Mouse (Mus musculus) NIH3T3 (cell line): ENCODE measurements around the gene Gse1.
A peak's percentile ranks its signal among the peaks of the same experiment; 100 is the strongest.

Experiments
- DNase-seq: peaks from one replicate; pipeline ENCODE4 v3.0.0-alpha.2; 2012; ENCODE audit warnings: low read depth

Gse1 gene

GRCm38 (mm10) chr8:120212596-120212995 lies 15.7 kb upstream of the Gse1 start:
- DNase-seq = no peak

GRCm38 (mm10) chr8:120213229-120213628 lies 15.0 kb upstream of the Gse1 start:
- DNase-seq = no peak

- DNase-seq = no peak
Observed at GRCm38 (mm10) chr8:120213939-120214338, 14.3 kb upstream of the Gse1 start.

GRCm38 (mm10) chr8:120215416-120216141 lies 12.7 kb upstream of the Gse1 start:
- DNase-seq = peak; percentile 84

GRCm38 (mm10) chr8:120216855-120217830 lies 11.1 kb upstream of the Gse1 start:
- DNase-seq = peak; percentile 93

- DNase-seq = no peak
Observed at GRCm38 (mm10) chr8:120222548-120222947, 5.7 kb upstream of the Gse1 start.

GRCm38 (mm10) chr8:120224521-120225420 lies 3.5 kb upstream of the Gse1 start:
- DNase-seq = peak; percentile 31

GRCm38 (mm10) chr8:120225421-120226151 lies 2.7 kb upstream of the Gse1 start:
- peak; percentile 64 for DNase-seq

GRCm38 (mm10) chr8:120226700-120227577 lies 1.3 kb upstream of the Gse1 start:
- peak; percentile 46 for DNase-seq

GRCm38 (mm10) chr8:120227578-120227876 lies 729 bp upstream of the Gse1 start:
- no peak for DNase-seq

- peak; percentile 61 for DNase-seq
Observed at GRCm38 (mm10) chr8:120228781-120229573, 721 bp downstream of the Gse1 start.

- peak; percentile 46 for DNase-seq
Observed at GRCm38 (mm10) chr8:120229574-120229916, 1.3 kb downstream of the Gse1 start.

- no peak for DNase-seq
Observed at GRCm38 (mm10) chr8:120230081-120230480, 1.8 kb downstream of the Gse1 start.

GRCm38 (mm10) chr8:120230715-120231614 lies 2.7 kb downstream of the Gse1 start:
- no peak for DNase-seq

GRCm38 (mm10) chr8:120231870-120232269 lies 3.6 kb downstream of the Gse1 start:
- no peak for DNase-seq

- no peak for DNase-seq
Observed at GRCm38 (mm10) chr8:120232398-120232797, 4.1 kb downstream of the Gse1 start.

GRCm38 (mm10) chr8:120232913-120233312 lies 4.7 kb downstream of the Gse1 start:
- DNase-seq = no peak

- DNase-seq = no peak
Observed at GRCm38 (mm10) chr8:120234457-120234856, 6.2 kb downstream of the Gse1 start.

- peak; percentile 32 for DNase-seq
Observed at GRCm38 (mm10) chr8:120234866-120235265, 6.6 kb downstream of the Gse1 start.
